Mouse (Mus musculus): ENCODE measurements around the gene Olfr180. TPM values are rescaled to one million over a fixed set of nuclear protein-coding genes. Genes with fewer than 3 reads are reported as not detected.

Olfr180 gene
- not detected for total RNA-seq (2021)
- long read RNA-seq, experiment 1, result 0 reads
- long read RNA-seq, experiment 2, result 0 reads

DNA sequence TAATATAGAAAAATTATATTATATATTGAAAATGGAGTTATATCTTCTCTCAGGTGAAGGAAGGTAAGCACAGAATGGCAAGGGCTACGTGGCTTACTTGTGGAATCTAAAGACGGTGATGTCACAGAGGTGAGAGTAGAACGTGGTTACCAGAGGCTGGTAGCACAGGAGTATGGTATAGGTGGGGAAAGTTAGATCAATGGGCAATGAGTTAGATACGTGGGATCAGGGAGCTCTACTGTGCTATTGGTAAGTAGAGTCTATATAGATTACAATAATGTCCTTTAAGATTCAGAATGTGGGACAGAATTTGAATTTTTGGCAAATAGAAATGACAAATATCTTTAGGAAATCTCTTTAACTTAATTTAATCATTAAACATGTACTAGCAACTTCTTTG, at the start of gene Olfr180:
TSS of gene Olfr180 (minus strand) at position 101 of the 400 bp plus-strand sequence.
- DNase-seq (ENCODE audit: low spot score in 2 of 2), result no peak

DNA sequence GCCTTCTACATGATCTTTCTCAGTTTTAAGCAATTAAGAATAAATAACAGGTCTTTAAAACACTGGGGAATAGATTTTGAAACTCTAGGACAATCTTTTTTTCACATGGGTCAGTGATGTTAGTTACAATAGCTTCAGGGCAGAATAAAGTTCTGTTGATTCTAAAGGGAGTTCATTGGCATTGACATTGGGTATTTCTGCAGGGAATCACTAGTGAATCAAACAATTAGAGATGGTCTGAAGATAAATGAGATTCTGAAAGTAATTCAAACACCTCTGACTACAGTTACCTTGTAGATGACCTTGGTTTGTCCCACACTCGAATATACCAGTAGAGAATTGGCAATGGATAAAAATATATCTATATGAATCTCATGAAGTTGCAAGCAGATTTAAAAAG, 537 bp downstream of the Olfr180 start, which contains the start of gene Olfr181:
TSS of gene Olfr181 (minus strand) at position 101 of the 400 bp plus-strand sequence.
- no peak for DNase-seq (ENCODE audit: low spot score in 2 of 2)

DNA sequence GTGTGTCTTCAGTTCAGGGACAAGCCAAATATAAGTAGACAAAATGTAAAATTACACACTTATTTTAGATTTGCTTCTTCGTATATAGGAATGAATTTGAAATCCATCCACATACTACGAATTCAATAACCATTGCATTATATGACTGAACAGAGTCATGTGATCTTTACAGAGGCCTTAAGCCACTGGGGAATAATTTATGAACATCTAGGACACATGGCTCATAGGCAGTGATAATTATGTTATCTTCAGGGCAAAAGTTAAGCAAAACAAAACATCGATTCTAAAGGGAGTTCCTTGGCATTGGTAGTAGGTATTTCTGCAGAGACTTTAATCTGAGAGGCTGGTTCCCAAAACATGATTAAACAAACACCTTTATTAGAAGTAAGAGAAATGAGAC, 37.2 kb downstream of the Olfr180 start, which contains the start of gene Olfr178:
TSS of gene Olfr178 (minus strand) at position 101 of the 400 bp plus-strand sequence.
- no peak for DNase-seq (ENCODE audit: low spot score in 2 of 2)

DNA sequence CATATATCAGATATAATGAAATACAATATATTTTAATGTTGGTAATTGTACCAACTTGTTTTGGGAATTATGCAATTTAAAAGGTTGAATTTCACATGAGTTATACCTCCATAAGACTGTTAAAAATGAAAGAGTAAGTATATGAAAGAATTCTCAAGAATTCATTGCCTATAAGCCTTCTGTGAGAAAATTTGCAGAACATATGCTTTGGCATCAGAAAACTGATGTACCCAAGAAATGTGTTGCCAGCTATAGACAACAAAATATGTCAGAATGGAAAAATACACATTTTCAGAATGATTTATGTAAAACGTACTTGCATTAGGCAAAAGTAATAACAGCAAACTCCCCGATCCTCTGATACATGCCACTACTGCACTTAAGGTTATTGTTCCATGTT, 44.8 kb downstream of the Olfr180 start:
- no peak for DNase-seq (ENCODE audit: low spot score in 2 of 2)

DNA sequence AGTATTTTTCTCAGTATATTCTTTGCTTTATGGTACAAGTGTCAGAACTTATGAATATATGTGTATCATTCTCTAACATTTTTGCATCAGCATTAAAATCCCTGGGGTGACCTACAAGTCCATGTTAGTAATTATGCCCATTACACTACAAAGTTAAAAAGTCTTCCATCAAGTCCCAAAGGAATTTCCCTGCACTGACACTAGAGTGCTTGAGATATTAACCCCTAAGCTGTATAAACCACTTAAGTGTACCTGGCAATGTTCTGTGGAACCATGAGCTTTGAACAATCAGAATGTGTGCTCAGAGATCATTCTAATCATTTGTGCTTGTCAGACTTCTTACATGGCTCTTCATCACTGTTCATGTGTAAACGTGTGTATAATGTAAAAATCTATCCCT, 54.5 kb downstream of the Olfr180 start, which contains the start of gene Olfr177:
TSS of gene Olfr177 (minus strand) at position 101 of the 400 bp plus-strand sequence.
- DNase-seq (ENCODE audit: low spot score in 2 of 2), result no peak

Other genes with a start within 250 kb of the Olfr180 start
- gene Gpr15, start 210.3 kb downstream of the Olfr180 start, total RNA-seq (2021), result not detected
- 100 to 1,000 TPM in 1 of 2 experiments, 10 to 100 TPM in 1; 95.6 to 108 TPM for gene Cldnd1, start 201.5 kb downstream of the Olfr180 start, total RNA-seq (2021)
- not detected for gene Olfr172, start 166.2 kb downstream of the Olfr180 start, total RNA-seq (2021)
- gene Olfr173, start 129.1 kb downstream of the Olfr180 start, total RNA-seq (2021), result not detected
- gene Olfr175-ps1, start 102.6 kb downstream of the Olfr180 start, total RNA-seq (2021), result not detected
- not detected for gene Olfr177, start 54.6 kb downstream of the Olfr180 start, total RNA-seq (2021)
- gene Olfr178, start 37.3 kb downstream of the Olfr180 start, total RNA-seq (2021), result not detected
- not detected for gene Olfr181, start 637 bp downstream of the Olfr180 start, total RNA-seq (2021)
- not detected for gene Olfr183, start 66.0 kb upstream of the Olfr180 start, total RNA-seq (2021)
- gene Olfr186, start 100.9 kb upstream of the Olfr180 start, total RNA-seq (2021), result not detected
- not detected for gene Olfr187, start 110.4 kb upstream of the Olfr180 start, total RNA-seq (2021)
- gene Olfr190, start 148.6 kb upstream of the Olfr180 start, total RNA-seq (2021), result not detected
- not detected for gene Olfr191, start 160.4 kb upstream of the Olfr180 start, total RNA-seq (2021)
- not detected for gene Olfr193, start 182.5 kb upstream of the Olfr180 start, total RNA-seq (2021)
- gene Olfr194, start 191.7 kb upstream of the Olfr180 start, total RNA-seq (2021), result not detected
- not detected for gene Olfr195, start 217.7 kb upstream of the Olfr180 start, total RNA-seq (2021)
- not detected for gene Olfr196, start 241.1 kb upstream of the Olfr180 start, total RNA-seq (2021)